Mouse (Mus musculus): ENCODE data around the gene Ect2.

Gene Ect2

DNA sequence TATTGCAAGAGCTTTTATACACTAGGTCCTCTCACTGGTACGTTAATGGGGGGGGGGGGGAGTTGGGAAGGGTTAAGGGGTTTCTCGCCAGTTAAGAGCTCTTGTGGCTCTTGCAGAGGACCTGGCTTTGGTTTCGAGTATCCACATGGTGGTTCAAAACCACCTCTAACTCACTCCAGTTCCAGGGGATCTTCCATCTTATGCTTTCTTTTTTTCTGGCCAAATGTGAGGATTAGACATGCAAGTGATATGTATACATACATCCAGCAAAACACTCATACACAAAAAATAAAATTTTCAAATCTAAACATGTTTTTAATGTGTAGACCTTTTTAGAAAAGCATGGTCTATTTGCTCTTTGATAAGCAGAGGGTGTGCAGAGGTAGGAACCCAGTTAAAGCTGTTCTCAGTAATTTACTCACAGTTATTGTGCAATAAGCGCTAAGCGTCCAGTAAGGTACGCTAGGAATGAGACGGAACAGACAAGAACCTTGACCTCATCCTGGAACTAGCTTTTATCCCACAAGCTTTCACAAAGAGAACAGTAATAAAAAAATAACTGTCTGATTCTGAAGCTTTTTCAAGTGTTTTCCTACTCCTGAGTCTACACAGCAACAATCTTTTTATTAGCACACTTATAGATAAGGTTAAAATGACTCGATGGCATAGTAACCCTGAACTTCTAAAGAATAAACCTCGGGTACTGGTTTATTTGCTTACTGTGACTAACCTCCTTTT, 2.3 kb upstream of the Ect2 start:
- no peak for DNase-seq

DNA sequence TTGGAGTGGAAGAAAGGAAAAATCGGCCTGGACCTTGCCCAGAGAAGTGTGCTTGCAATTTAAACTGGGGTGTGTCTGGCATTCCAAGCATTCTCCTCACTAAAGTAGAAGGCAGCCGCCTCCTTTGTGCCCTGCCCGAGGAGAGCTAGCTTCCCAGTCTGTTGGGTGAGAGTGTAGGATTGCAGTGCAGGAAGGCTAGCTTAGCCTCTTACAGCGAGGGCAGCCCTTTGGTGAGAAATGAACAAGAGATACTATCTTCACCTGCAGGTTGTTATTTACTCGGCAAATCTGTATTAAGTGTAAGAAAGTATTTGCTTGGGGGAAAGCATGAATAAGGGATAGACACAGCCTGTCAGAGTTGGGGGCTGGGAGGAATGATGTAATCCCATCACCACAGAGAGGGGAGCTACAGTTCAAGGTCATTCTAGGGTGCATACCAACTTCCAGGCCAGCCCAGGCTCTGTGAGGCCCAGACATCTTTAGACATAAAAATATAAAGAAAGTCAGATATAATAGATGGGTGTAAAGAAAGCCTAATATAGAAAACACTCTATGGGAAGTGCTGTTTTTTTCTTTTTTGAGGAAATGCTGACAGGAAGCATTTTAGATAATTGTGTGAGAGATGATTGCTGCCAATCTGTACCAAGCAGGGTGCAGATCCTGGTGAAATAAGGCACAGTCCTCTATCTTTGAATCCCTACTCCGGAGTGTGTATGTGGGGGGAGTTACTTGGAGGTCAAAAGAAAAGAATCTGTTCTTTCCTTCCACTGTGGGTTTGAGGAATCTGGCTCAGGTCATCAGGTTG, 1.6 kb upstream of the Ect2 start:
- no peak for DNase-seq

DNA sequence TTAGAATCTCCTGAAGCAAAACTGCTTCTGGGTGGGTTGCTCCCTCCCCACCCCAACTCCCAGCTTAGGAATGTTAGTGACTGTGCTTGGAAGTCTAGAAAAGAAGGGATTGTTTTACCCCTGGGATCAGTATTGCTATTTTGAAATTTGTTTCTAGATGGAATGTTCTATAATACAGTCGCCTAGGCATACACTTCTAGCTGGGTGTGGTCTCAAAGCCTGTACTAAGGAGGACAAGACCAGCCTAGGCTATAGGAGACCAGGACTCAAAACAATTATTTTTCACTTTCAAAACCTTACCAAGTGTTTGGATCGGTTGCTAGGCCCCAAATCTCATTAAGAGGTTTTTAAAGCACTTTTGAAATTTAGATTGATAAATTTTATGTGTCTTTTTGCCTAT, 602 bp upstream of the Ect2 start:
- DNase-seq: no peak

DNA sequence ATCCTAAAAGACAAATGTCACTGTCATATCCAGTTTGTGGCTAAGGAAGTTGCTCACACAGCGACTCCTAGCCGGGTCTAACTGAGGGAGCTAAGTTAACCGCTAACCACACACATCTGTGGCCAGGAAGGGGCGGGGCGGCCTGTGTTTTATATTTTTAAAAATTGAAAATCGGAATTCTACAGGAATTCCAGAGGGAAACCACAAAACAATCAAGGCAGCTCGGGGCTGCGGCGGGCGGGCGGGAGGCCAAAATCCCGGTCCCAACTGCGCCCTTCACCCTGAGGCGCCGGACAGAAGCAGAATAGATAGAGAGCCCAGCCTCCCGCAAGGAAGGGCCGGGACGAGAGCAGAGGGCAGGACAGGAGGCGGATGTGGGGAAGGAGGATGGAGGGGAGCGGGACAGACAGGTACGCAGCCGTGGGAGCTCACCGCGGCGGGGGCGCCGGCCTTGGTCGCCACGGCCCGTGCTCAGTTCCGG, 447 bp downstream of the Ect2 start:
- DNase-seq: no peak

DNA sequence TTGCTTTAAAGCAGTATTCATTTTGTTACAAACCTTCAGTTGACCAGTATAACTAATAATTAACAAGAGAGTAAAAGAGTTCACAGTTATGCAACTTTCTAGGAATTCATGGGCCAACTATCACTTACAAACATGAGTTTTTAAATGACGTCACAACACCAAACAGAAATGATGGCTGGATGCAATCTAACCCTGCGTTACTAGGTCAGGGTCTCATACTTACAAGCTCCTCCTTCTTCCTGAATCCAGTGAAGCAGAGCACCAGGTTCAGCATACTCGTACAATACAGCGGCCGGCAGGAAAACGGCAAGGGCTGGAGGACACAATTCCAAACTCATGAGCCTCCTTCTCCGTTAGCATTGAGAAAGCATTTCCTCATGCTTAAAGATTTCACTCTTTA, 7.9 kb downstream of the Ect2 start:
- DNase-seq: no peak

DNA sequence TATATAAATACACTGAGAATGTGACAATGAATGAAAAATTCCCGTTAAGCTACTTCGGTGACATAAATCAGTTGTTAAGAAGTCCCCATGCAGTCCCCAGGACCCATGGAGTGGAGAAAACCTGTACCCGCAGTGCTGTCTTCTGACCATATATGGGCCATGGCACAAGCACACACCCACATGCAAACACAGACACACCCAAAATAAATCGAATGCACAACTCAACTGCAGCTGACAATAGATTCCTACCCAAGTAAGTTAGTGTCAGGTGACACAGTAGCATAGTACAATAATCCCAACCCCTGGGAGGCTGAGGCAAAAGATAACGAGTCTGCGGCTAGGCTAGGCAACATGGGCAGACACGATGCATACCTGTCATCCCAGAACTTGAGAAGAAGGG, 10.1 kb downstream of the Ect2 start:
- no peak for DNase-seq

DNA sequence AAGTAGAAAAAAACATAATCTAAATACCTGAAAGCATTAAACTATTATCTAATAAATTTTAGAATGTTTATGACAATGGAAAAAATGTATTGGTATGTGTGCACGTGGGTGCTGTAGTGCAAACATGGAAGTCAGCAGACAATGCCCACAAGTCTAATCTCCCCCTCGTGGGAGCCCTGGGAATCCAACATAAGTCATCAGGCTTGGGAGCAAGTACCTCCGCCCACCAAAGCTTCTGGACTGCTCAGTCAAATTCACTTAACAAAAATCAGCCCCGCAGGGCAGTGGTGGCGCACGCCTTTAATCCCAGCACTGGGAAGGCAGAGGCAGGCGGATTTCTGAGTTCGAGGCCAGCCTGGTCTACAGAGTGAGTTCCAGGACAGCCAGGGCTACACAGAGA, 13.6 kb downstream of the Ect2 start:
- DNase-seq: no peak

DNA sequence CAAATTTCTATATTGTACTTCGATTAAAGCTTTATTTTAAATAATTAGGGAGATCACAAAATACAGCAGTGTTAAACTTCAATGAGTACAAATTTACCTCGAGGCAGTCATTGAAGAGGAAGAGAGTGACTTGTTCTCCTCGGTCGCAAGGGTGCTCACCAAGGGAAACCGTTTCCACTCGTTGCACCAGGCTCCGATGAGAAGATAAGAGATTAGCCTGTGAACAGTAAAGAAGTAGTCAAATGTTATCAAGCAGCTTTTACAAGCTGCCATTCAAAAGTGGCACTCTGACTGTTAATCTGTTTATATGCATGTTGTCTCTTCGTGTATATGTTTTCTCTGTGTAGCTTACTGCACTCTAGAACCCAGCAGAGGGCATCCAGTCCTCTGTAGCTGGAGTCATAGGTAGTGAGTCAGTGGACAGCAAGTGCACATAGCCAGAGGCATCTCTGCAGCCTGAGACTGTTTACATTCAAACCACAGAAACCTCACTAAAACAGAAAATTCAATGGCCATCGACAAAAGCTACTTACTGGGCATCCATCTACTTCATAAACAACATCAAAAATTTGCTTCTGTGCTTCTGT, 31.7 kb downstream of the Ect2 start:
- no peak for DNase-seq

DNA sequence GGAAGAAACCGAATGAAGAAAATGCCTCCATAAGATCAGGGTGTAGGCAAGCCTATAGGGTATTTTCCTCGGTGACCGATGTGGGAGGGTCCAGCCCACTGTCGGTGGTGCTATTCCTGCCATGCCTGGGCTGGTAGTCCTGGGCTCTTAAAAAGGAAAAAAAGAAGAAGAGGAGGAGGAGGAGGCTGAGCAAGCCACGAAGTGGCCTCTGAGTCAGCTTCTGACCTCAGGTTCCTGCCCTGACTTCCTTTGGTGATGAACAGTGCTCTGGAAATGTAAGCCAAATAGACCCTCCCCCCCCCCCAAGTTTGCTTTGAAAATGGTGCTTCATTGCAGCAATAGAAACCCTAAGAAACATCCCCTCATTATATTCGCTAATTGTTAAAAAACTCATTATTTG, 32.7 kb downstream of the Ect2 start:
- DNase-seq: no peak

DNA sequence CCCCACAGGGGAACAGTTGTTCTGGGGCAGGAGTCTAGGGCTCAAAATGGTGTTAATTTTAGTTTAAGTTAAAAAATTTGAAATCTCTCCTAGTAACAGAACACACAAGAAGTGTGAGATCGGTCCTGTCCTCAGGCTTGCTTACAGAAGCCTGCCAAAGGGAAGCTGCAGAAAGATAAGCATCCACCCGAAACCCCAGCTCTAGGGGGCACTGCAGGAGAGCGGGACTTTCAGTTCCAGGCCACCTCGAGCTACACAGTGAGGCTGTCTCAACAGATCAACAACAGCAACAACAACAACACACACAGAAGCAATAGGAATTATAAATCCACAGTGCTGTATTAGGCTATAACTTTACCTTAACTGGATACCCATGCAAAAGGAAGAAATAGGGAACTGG, 35.5 kb downstream of the Ect2 start:
- DNase-seq: no peak

DNA sequence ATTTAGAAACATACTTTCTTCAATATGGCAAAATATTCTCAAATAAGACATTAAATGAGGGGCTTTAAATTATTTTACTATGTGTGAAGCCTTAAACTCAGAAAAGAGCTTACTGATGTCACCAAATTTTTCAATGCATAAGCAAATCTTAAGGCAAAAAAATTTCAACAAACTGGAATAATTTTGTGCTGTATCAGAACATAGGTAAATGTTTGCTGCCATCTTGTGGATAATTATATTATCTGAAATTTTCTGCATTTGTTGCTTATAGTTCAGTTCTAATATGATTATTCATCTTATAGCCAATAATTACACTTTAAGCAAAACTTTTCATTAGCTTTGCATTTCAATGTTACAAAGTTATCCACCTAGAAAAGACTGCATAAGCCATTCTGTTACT, 42.8 kb downstream of the Ect2 start:
- no peak for DNase-seq

DNA sequence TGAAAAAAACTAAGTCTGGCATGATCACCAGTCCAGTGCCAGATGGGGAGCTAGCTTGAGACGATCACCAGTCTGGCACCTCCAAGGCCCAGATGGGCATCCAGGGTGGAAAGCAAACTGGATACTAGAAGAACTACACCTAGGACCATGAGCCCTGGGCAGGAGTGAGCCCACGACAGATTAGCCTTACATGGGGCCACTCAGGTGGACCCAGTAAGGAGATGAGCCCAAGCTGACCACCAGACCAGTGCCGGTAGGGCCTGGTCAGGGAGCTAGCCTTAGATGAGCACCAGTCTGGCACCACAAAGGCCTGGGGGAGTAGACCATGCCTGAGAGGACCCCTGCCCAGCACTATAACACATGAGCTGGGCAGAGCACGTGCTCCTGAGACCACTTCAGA, 44.6 kb downstream of the Ect2 start:
- no peak for DNase-seq

DNA sequence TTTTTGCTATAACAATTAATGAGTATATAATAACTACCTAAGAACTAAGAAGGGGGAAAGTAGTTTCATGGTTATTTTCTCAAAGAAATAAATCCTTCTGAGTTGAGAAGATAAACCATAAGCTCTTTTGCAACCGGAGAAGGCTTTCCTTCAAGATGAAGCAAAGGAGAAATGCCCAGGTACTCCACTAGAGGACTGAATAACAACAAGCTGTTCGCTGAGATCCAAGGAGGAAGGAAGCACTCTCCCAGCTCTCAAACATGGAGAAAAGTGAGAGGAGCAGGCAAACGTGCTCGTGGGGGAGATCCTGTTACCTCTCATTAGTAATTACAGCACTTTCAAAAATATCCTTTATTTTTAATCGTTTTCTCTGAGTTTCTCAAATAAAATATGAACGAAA, 46.5 kb downstream of the Ect2 start:
- no peak for DNase-seq

DNA sequence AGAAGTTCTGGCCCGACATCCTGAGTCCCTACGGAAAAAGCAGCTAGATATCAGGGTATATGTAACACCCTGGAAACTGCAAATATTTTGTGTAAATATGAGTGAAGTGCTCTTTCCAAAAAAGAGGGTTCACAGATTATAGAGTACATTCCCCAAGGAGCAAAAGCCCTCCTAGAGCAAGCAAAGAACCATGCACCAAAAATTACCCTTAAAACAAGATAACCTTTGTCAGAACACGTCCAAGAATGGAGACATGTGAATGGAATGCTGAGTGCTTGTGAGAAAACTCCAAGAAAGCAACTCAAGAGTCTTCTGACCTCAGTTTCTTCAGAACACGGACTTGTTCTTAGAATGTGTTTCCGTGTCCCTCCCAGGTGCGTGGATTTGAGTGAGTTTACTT, 50.7 kb downstream of the Ect2 start:
- no peak for DNase-seq

DNA sequence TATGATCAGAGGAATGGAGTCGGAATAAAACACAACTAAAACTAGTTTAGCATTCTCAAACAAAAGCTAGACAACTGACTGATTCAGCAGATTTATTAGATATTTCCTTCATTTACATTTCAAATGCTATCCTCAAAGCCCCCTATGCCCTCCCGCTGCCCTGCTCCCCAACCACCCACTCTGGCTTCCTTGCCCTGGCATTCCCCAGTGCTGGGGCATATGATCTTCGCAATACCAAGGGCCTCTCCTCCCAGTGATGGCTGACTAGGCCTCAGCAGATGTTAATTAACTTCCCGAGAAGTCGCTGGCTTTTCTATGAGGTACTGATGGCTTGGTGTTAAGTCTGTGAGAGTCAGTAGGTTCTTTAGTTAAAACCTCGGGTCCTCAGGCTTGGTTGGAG, 55.0 kb downstream of the Ect2 start:
- no peak for DNase-seq

DNA sequence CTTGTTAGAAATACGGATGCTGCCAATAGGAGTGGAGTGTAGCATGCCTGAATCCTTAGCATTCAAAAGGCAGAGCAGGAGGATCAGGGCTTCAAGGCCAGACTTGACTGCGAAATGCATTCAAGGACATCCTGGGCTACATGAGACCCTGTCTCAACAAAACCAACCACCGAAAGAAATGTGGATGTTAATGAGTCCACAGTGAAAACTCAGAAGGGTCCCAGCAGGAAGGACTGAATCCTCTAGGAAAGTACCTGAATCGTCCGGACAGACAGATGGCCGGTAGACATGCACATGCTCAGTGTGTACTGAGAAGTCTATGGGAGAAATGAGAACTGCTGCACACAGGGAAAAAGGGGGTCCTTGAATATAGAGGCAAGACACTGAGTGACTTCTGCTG, 67.5 kb downstream of the Ect2 start:
- DNase-seq: no peak

DNA sequence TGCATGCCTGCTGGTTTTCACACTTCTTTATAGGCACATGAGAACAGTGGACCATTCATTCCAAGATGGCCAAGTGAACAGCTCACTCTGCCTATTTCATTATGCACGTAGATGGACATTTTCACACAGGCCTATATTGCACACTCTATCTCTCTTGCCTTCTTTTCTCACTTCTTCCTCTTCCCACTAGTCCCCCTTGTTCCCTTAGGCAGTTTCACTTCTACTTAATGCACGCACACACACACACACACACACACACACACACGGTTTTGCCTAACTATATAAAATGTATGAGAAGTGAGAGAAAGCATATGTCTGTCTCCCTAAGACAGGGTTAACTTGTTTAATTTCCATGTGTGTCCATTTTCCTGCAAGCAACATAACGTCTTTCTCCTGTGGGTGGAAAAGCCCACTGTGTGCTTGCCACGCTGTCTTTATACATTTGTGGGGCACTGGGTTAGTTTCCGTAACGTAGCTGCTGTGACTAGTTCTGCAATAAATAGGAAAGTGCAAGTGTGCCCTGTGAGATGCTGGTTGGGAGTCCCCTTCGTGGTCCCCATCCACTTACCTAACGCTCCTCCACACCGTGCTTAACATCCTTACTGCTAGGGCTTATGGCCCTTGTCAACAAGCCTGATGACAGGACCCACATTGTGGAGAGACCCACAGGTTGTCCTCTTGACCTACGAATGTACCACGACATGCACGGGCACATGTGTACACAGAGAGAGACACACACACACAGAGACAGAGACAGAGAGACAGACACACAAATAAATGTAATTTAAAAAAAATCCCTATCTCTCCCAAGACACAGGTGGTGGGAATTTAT, 72.2 kb downstream of the Ect2 start:
- DNase-seq: no peak

DNA sequence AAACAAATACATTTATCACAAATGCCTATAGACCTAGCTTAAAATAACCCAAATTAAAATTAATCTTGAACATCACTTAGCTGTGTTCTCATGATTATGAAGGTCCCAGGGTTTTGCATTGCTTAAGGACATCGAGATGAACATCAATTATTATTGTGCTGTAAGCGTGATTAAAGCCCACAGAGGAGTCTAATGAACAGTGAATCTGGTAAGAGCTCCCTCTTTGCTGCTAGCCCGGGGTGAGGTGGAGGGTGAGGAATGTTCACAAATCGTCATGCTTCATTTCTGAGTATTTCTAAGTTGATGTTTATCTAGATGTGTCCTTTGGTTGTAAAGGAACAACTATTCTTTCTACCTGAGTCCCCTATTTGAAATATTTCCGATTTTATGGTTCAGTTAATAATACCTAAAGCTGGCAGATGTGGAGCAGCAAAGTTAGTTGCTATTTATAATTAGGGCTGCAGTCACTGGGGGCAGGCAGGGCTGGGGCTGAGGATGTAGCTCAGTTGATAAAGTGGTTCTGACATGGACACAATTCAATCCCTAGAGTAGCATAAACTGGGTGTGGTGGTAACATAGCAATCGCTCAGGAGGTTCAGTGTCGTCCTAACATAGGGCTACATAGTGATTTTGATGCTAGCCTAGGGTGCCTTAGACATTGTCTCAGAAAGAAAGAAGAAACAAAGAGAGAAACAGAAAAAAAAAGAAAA, 73.5 kb downstream of the Ect2 start:
- no peak for DNase-seq

DNA sequence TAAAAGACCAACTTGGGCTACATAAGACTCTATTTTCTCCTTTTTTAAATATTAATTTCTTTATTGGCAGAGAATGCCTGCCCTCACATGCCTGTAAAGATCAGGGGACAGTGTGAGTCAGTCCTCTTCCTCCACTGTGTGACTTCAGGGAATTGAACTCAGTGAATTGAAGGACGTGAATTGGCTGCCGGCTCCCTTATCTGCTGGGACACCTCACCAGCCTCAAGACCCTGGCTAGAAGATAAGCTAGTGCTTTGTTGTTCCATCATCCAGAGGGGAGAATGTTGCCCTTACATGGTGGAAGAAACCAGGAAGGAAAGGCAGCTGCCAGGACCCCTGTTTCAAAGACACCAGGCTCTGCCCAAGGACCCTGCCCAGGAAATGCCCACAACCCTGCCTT, 79.8 kb downstream of the Ect2 start:
- DNase-seq: no peak

DNA sequence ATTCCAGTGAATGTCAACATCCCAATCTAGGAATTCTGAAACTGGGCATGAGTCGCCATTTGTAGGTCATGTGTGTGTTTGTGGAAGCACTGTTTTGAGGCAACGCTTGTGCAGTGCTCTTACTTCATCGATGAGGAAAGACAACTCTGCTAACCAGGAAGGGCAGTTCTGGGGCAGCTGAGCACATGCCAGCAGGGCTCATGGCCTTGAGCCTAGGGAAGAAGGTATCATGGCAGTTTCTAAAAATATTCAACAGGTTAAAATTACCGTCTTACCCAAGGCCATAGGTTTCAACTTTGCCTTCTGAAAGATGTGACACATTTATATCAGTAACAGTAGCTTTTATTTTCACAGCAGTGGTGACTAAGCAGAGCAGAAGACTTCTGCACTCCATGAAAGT, 82.0 kb downstream of the Ect2 start:
- no peak for DNase-seq

DNA sequence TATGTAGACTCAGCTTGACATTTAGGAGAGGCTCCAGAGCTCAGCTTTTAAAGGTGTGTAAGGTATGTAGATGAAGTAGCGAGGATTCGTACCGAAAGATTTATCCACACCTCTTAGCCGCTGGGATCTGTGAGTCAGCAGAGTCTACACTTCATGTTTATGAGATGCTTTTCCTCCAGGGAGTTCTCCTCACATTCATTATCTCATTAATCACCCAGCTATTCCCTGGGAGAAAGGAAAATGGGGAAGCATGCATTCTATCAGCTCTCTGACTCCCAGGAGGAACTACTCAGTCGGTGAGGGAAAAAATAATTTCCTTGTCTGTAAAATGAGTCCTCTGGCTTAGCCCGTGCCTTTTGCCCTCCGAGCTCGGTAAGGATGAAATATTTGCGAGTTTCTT, 83.3 kb downstream of the Ect2 start:
- no peak for DNase-seq

DNA sequence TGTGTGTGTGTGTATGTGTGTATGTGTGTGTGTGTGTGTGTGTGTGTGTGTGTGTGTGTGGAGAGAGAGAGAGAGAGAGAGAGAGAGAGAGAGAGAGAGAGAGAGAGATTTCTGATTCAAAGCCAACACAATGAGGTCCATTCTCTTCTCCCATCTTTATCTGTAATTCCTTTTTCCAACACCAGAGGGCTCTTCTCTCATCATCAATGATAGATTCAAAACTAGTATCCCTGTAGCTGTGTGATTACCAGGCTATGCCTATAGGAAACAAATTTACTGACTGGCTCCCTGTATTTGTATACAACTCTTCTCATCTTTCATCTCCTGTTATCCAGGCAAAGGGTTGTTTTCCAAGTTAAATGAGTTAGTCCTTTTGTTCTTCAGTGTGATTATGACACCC, 86.5 kb downstream of the Ect2 start:
- no peak for DNase-seq

DNA sequence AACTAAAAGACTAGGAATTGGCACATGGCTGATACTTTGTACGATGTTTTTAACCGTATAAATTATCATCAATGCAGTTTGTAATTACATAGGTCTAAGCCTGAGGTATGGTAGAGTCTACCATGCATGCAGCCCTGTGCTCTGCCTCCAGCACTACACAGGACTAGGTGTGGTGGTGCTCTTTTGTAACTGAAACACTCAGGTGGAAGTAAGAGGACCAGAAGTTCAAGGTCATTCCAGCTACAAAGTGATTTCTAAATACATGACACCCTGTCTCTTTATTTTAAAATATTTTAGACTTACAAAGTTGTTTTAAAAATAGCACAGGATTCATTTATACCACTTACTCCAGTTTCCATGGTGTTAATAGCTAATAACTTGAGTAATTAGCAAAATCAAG, 88.8 kb downstream of the Ect2 start:
- no peak for DNase-seq
